Mouse (Mus musculus) liver, embryonic 16.5 days (tissue): ENCODE data around the gene Gm28305. TPM values are rescaled to one million over a fixed set of nuclear protein-coding genes. Genes with fewer than 3 reads are reported as not detected.

Experiments
- ATAC-seq: fragments of 200-750 bp; cut with Nextera tagmentation; 2 replicates; pipeline ENCODE4 v1.8.0; 2017; ENCODE audit warnings: low read depth, mild to moderate bottlenecking, moderate number of reproducible peaks, moderate library complexity
- H3K27ac ChIP-seq: fragments of 300-500 bp; sonication (generic); 2 replicates; pipeline ENCODE4 v1.5.1; 2014; ENCODE audit warnings: mild to moderate bottlenecking, low read length
- H3K27me3 ChIP-seq: fragments of 300-500 bp; sonication (generic); 2 replicates; pipeline ENCODE4 v1.6.1; 2014; ENCODE audit warnings: low read depth, low read length, mixed read lengths; ENCODE audit not compliant: control insufficient read depth, insufficient read depth
- H3K36me3 ChIP-seq: fragments of 300-500 bp; sonication (generic); 2 replicates; pipeline ENCODE4 v1.6.1; 2014; ENCODE audit warnings: mild to moderate bottlenecking; ENCODE audit not compliant: control insufficient read depth, insufficient read depth
- H3K4me1 ChIP-seq: fragments of 300-500 bp; sonication (generic); 2 replicates; pipeline ENCODE4 v1.6.1; 2014; ENCODE audit warnings: low read depth, low read length, mixed read lengths; ENCODE audit not compliant: control insufficient read depth
- H3K4me2 ChIP-seq: fragments of 300-500 bp; sonication (generic); 2 replicates; pipeline ENCODE4 v1.6.1; 2014; ENCODE audit warnings: low read depth, low read length, mixed read lengths
- H3K4me3 ChIP-seq: fragments of 300-500 bp; sonication (generic); 2 replicates; pipeline ENCODE4 v1.5.1; 2014; ENCODE audit warnings: low read depth, mild to moderate bottlenecking, low read length
- H3K9ac ChIP-seq: fragments of 300-500 bp; sonication (generic); 2 replicates; pipeline ENCODE4 v1.6.1; 2014; ENCODE audit warnings: low read depth, low read length
- H3K9me3 ChIP-seq: fragments of 300-500 bp; sonication (generic); replicated peaks from 2 replicates; pipeline ENCODE4 v1.6.1; 2016; ENCODE audit warnings: low read length; ENCODE audit not compliant: control insufficient read depth
- WGBS: fragments of 180-500 bp; shearing (Covaris S2); extraction: QIAGEN DNeasy Blood & Tissue Kit; methylation state at CpG from one replicate; pipeline ENCODE4 v1.1.7; 2014; ENCODE audit not compliant: insufficient replicate concordance; 5-methylcytosine and 5-hydroxymethylcytosine counted together
- polyA plus RNA-seq: library from polyadenylated mRNA; unstranded; fragments of >200 nt; fragmentation: Nextera tagmentation; extraction: Ambion mirVana; gene quantifications from 2 replicates; pipeline ENCODE4 v1.2.1, GENCODE M21; 2015

Gm28305 gene
- polyA plus RNA-seq, 1 experiment from 2014 or later = not detected

DNA sequence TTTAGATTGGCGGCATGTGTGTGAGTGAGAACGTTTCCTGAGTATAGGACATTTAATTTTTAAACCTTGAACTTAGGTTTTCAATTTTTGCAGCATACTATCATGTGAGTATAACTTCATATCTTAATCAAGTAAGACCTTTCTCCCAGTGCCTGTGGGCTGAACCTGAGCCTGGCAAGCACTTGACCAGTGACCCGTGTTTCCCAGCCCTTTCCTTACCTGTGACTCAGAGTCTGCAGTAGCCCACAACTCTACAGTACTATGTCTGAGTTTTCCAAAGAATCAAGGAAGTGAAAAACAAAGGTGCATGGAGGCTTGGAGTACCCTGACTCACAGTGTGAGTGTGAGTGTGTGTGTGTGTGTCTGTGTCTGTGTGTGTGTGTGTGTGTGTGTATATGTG is 39.6 kb downstream of the Gm28305 start:
- no peaks in the 10 kb centered on the region for H3K36me3 ChIP-seq
- H3K27ac ChIP-seq = no peak overlapping the region
- H3K9me3 ChIP-seq = no peaks in the 10 kb centered on the region
- H3K4me1 ChIP-seq = no peaks in the 10 kb centered on the region
- H3K4me3 ChIP-seq = no peak overlapping the region
- WGBS = 56% methylated on average over 3 of the region's 3 CpGs
- no peak for ATAC-seq
- H3K9ac ChIP-seq = no peak overlapping the region
- no peak overlapping the region for H3K4me2 ChIP-seq
- no peaks in the 10 kb centered on the region for H3K27me3 ChIP-seq

DNA sequence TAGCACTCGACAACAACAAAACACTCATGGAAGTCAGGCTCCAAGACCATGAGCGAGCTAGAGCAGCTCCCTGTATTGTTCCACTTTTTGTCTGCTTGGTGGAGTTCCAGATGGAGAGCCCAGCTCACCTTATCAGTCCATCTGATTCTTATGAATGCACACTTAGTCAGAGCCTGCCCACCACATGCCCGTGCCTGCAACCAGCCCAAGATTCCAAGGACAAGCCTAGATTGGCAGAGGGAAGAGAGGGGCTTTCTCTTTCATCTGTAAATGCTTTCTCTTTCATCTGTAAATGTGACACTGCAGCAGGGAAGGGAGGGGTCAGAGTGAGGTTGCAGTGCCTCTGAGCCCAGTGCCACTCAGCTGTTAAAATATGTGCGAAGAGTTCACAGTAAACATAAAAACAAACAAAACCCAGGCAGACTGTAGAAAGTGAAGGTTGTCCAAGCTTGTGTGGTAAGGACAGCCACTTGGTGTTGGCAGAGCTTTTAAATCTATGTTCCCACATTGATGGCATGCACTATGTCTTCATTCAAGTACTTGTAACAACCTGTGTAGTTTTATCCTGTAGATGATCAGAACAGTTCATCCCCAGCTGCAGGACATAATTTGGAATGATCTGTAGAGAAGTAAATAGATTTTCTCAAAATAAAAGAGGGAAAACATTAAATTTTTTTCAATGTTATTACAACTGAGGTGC is 45.4 kb downstream of the Gm28305 start:
- no peaks in the 10 kb centered on the region for H3K4me1 ChIP-seq
- no peak overlapping the region for H3K9ac ChIP-seq
- ATAC-seq = no peak
- H3K27ac ChIP-seq = no peak overlapping the region
- H3K36me3 ChIP-seq = no peaks in the 10 kb centered on the region
- no peak overlapping the region for H3K4me3 ChIP-seq
- H3K9me3 ChIP-seq = no peaks in the 10 kb centered on the region
- H3K4me2 ChIP-seq = no peak overlapping the region
- no peaks in the 10 kb centered on the region for H3K27me3 ChIP-seq
- WGBS = 56% methylated on average over 4 of the region's 4 CpGs

DNA sequence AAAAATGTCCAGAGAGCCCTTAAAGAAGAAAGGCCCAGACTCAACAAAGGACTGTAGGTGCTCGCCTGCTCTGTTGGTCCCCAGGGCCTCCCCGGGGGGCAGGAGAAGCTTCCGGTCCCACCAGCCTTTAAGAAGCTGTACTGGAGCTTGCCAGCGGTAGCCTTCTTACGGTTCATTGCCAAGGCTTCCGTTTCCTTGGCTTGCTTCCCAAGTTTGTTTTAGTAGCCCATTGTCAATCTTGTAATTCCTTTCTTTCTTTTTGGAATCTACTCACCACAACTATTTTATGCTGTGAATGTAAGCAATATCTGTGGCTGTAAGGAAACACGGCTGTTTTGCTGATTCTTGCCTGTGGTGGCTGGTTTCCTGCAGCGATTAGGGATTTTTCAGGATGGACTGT is 48.1 kb downstream of the Gm28305 start:
- no peak overlapping the region for H3K27ac ChIP-seq
- no peaks in the 10 kb centered on the region for H3K9me3 ChIP-seq
- WGBS = 58% methylated on average over 8 of the region's 8 CpGs
- H3K36me3 ChIP-seq = no peaks in the 10 kb centered on the region
- H3K27me3 ChIP-seq = no peaks in the 10 kb centered on the region
- no peak overlapping the region for H3K4me2 ChIP-seq
- ATAC-seq = no peak
- H3K9ac ChIP-seq = no peak overlapping the region
- H3K4me3 ChIP-seq = no peak overlapping the region
- H3K4me1 ChIP-seq = no peaks in the 10 kb centered on the region

DNA sequence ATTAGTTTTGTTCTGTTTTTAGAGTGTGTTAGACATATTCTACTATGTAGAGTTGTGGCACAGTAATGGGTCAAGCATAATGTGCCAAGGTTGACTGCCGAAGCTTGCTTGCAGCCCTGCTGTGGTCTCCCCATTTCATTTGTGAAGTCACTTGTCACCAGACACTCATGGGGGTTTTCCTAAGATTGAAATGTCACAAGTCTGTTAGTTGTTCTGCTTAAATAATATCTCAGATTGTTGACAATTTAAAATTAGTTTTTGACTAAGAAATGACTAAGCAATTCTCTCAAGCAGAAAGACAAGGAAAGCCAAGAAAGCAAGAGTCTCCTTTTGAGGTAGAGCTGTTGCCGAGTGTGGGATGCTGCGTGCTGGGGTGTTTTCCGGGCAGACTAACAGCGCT is 52.5 kb downstream of the Gm28305 start:
- no peaks in the 10 kb centered on the region for H3K36me3 ChIP-seq
- no peaks in the 10 kb centered on the region for H3K9me3 ChIP-seq
- H3K27me3 ChIP-seq = no peaks in the 10 kb centered on the region
- no peak overlapping the region for H3K9ac ChIP-seq
- no peak overlapping the region for H3K4me2 ChIP-seq
- no peak overlapping the region for H3K27ac ChIP-seq
- no peak for ATAC-seq
- no peak overlapping the region for H3K4me3 ChIP-seq
- H3K4me1 ChIP-seq = no peaks in the 10 kb centered on the region
- 84% methylated on average over 5 of the region's 5 CpGs for WGBS

DNA sequence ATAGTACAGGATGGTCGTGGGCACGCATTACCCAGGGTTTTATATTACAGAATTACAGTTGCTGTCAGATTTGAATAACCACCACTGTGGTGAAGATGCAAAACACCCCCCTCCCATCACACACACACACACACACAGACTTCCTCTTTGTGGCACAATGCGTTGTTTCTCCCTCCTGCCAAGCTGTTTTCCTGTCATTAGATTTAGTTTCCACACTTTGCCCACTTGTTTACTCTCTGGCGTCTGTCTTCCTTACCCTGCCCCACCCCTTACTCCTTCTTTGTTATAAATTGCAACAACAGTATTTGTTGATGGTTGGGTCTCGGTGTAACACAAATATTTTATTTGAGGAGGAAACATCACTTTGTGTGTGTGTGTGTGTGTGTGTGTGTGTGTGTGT is 57.8 kb downstream of the Gm28305 start:
- Histone ChIP-seq H3K4me2 (no peak overlapping the region), H3K36me3 (peaks cover 5% of the 10 kb centered on the region), H3K27ac (no peak overlapping the region), H3K27me3 (no peaks in the 10 kb centered on the region), H3K9ac (no peak overlapping the region), H3K4me1 (no peaks in the 10 kb centered on the region), H3K9me3 (no peaks in the 10 kb centered on the region), H3K4me3 (no peak overlapping the region)
- 20% methylated on average over 5 of the region's 5 CpGs for WGBS
- ATAC-seq = no peak

DNA sequence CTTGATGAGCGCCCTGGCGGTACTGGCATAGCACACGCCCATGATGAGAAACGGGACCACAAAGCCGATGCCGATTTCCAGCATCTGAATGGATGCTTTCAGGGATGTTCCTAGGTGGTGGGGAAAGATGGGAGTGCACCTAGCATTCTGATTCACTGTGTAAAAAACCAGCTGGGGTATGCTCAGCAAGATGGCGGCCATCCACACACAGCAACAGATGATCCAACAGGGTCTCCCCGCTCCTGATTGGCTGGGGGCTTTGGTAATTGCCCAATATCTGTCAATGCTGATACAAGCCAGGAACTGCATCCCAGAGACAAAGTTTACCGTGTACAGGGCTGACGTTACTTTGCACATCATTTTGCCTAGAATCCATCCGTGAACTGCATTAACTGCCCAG is 58.6 kb downstream of the Gm28305 start:
- no peaks in the 10 kb centered on the region for H3K4me1 ChIP-seq
- peaks cover 5% of the 10 kb centered on the region for H3K36me3 ChIP-seq
- WGBS = 84% methylated on average over 11 of the region's 11 CpGs
- no peak for ATAC-seq
- no peaks in the 10 kb centered on the region for H3K27me3 ChIP-seq
- no peak overlapping the region for H3K4me2 ChIP-seq
- H3K27ac ChIP-seq = no peak overlapping the region
- no peaks in the 10 kb centered on the region for H3K9me3 ChIP-seq
- H3K4me3 ChIP-seq = no peak overlapping the region
- H3K9ac ChIP-seq = no peak overlapping the region

DNA sequence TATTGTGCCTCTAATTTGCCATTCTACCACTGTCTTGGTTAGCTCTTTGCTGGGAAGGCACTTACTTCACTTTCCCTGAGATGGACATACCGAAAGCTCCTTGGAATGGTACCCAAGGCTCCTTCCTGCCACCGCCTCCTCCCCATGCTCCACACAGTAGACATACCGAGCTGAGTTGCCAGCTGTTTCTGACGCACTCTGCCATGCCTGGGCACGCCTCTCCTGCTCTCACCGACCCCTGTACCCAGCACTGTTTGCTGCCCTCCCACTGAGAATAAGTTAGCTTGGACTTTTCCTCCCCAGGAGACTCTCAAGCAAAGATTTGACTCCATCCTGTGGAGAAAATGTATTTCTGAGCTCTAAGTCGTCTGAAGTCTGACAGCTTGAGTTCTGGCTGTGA is 60.4 kb downstream of the Gm28305 start:
- 58% methylated on average over 7 of the region's 7 CpGs for WGBS

DNA sequence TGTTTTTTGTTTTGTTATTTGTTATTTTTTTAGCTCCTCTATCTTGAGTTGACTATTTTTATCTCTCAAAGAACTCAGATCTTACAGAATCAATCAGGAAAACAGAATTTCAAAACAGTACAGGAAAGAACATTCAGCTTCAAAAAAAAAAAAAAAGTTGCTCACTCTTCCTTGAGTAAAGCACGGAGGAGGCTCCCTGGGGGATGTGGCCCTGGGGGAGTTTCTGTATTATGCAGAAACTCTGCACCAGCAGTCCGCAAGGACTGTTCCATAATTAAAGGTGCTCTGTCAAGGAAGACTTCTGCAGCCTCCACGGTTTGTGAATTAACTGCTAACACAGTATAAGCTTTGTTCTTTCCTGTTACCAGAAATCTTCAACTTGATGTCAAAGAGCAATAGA is 61.0 kb downstream of the Gm28305 start:
- Histone ChIP-seq H3K4me2 (no peak overlapping the region), H3K9me3 (no peaks in the 10 kb centered on the region), H3K27ac (no peak overlapping the region), H3K4me1 (no peaks in the 10 kb centered on the region), H3K9ac (no peak overlapping the region), H3K27me3 (no peaks in the 10 kb centered on the region), H3K36me3 (peaks cover 5% of the 10 kb centered on the region), H3K4me3 (no peak overlapping the region)
- ATAC-seq = no peak
- WGBS = 44% methylated on average over 3 of the region's 3 CpGs

More for the DNA sequence above, 60.4 kb downstream of the Gm28305 start:
- H3K9ac ChIP-seq = no peak overlapping the region
- H3K4me3 ChIP-seq = no peak overlapping the region
- no peaks in the 10 kb centered on the region for H3K27me3 ChIP-seq
- H3K4me2 ChIP-seq = no peak overlapping the region
- ATAC-seq = no peak
- H3K4me1 ChIP-seq = no peaks in the 10 kb centered on the region
- no peak overlapping the region for H3K27ac ChIP-seq
- peaks cover 5% of the 10 kb centered on the region for H3K36me3 ChIP-seq
- no peaks in the 10 kb centered on the region for H3K9me3 ChIP-seq

DNA sequence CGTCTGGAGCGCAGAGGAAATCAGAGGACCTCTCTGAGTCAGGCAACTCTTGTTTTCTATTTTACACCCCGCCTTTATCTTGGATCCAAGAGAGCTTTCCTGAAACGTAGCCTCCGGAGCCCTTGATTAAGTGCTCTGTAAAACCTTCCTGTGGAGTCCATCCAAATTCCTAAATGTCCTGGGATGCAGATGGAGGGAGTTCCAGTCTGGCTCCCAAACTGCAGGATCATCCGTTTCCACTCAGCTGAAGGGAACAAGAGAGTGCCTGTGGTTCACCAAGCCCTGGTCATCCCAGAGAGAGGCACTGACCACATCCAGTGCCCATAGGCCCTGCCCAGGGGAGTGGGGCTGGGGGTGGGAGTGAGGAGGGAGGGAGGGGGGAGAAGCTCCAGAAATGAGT is 61.8 kb downstream of the Gm28305 start:
- no peak overlapping the region for H3K9ac ChIP-seq
- no peaks in the 10 kb centered on the region for H3K9me3 ChIP-seq
- ATAC-seq = no peak
- H3K27me3 ChIP-seq = no peaks in the 10 kb centered on the region
- no peak overlapping the region for H3K4me2 ChIP-seq
- no peak overlapping the region for H3K4me3 ChIP-seq
- H3K27ac ChIP-seq = no peak overlapping the region
- H3K36me3 ChIP-seq = peaks cover 5% of the 10 kb centered on the region
- WGBS = 46% methylated on average over 6 of the region's 6 CpGs
- no peaks in the 10 kb centered on the region for H3K4me1 ChIP-seq
